Mouse (Mus musculus) limb, embryonic 12.5 days (tissue): Measurements from ENCODE around the gene Sar1b. TPM values are rescaled to one million over a fixed set of nuclear protein-coding genes. Genes with fewer than 3 reads are reported as not detected.
"Not testable (repeated sequence)": the region's sequence is repeated elsewhere in the genome, so short reads cannot be mapped to it uniquely, and the experiment has no call there.

Source experiments
- ATAC-seq: fragments of 200-750 bp; cut with Nextera tagmentation; 2 replicates; pipeline ENCODE4 v1.8.0; 2017; ENCODE audit warnings: low read depth, moderate TSS enrichment; ENCODE audit not compliant: insufficient number of reproducible peaks, insufficient read depth, low FRiP score, low TSS enrichment
- H3K27ac ChIP-seq: fragments of 300-500 bp; sonication (generic); 2 replicates; pipeline ENCODE4 v1.5.1; 2016; ENCODE audit warnings: mild to moderate bottlenecking, moderate library complexity
- H3K27me3 ChIP-seq: fragments of 300-500 bp; sonication (generic); 2 replicates; pipeline ENCODE4 v1.6.1; 2016; ENCODE audit warnings: mild to moderate bottlenecking, moderate library complexity
- H3K36me3 ChIP-seq: fragments of 300-500 bp; sonication (generic); 2 replicates; pipeline ENCODE4 v1.6.1; 2016; ENCODE audit warnings: mild to moderate bottlenecking, moderate library complexity
- H3K4me1 ChIP-seq: fragments of 300-500 bp; sonication (generic); replicated peaks from 2 replicates; pipeline ENCODE4 v1.6.1; 2016
- H3K4me2 ChIP-seq: fragments of 300-500 bp; sonication (generic); 2 replicates; pipeline ENCODE4 v1.6.1; 2016; ENCODE audit warnings: mild to moderate bottlenecking, moderate library complexity
- H3K4me3 ChIP-seq: fragments of 300-500 bp; sonication (generic); replicated peaks from 2 replicates; pipeline ENCODE4 v1.5.1; 2016; ENCODE audit warnings: mild to moderate bottlenecking
- H3K9ac ChIP-seq: fragments of 300-500 bp; sonication (generic); replicated peaks from 2 replicates; pipeline ENCODE4 v1.6.1; 2016; ENCODE audit warnings: mild to moderate bottlenecking, moderate library complexity
- H3K9me3 ChIP-seq: fragments of 300-500 bp; sonication (generic); 2 replicates; pipeline ENCODE4 v1.6.1; 2016; ENCODE audit warnings: mild to moderate bottlenecking, moderate library complexity
- WGBS: fragments of 180-500 bp; shearing (Covaris S2); methylation state at CpG from one replicate; pipeline ENCODE4 v1.1.7; 2016; 5-methylcytosine and 5-hydroxymethylcytosine counted together
- polyA plus RNA-seq: library from polyadenylated mRNA; unstranded; fragments of >200 nt; fragmentation: Nextera tagmentation; extraction: Ambion mirVana; gene quantifications from 2 replicates; pipeline ENCODE4 v1.2.1, GENCODE M21; 2016

Sar1b gene
- polyA plus RNA-seq, 1 experiment from 2014 or later = 89.7 TPM

DNA sequence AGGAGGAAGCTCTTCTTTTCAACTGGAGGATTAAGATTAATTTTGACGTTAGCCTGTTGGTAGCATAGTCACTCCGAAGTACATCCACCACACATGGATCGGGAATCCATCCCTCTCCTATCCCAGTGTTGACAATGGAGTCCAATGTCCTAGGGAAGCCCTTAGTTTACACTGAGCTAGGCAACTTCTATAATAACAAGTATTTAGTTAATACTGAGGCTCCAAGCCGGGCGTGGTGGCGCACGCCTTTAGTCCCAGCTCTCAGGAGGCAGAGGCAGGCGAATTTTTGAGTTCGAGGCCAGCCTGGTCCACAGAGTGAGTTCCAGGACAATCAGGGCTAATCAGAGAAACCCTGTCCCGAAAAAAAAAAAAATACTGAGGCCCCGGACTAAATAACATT, 6.5 kb upstream of the Sar1b start:
- peak overlapping the region; percentile 88 for H3K4me2 ChIP-seq
- no peak for ATAC-seq
- peak overlapping the region; percentile 87 for H3K9ac ChIP-seq
- WGBS = 78% methylated on average over 11 of the region's 11 CpGs
- H3K9me3 ChIP-seq = no peaks in the 10 kb centered on the region
- H3K4me3 ChIP-seq = peak overlapping the region; percentile 95
- 0 out of 2 replicates have a peak, but pooled peaks cover 4% of the 10 kb centered on the region for H3K27me3 ChIP-seq
- peaks cover 23% of the 10 kb centered on the region for H3K4me1 ChIP-seq
- H3K36me3 ChIP-seq = peaks cover 6% of the 10 kb centered on the region; the same call in 1 of the 2 replicates
- no peak overlapping the region; the same call in 1 of the 2 replicates for H3K27ac ChIP-seq

DNA sequence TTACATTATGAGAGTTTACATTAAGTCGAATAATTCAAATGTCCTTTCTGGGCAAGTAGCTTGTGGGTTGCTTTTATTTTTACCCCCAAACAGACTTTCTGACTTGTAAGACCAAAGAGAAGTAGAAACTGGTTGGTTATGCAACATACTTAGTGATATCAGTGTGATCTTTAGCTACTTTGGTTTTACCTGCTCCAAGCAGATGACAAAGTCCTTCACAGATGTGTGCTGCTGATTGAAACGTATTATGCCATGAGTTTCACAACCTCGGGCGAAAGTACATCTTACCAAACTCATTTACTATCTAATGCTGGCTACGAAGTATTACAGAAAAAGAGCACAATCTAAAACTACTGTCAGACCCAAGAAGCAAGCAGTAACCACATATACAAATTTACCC, 5.9 kb upstream of the Sar1b start:
- H3K4me2 ChIP-seq = no peak overlapping the region
- H3K9me3 ChIP-seq = no peaks in the 10 kb centered on the region
- 90% methylated on average over 5 of the region's 5 CpGs for WGBS
- no peak overlapping the region for H3K27ac ChIP-seq
- H3K27me3 ChIP-seq = 0 out of 2 replicates have a peak, but pooled peaks cover 4% of the 10 kb centered on the region
- peaks cover 6% of the 10 kb centered on the region; the same call in 1 of the 2 replicates for H3K36me3 ChIP-seq
- no peak overlapping the region for H3K9ac ChIP-seq
- H3K4me3 ChIP-seq = no peak overlapping the region
- ATAC-seq = no peak
- peaks cover 23% of the 10 kb centered on the region for H3K4me1 ChIP-seq

DNA sequence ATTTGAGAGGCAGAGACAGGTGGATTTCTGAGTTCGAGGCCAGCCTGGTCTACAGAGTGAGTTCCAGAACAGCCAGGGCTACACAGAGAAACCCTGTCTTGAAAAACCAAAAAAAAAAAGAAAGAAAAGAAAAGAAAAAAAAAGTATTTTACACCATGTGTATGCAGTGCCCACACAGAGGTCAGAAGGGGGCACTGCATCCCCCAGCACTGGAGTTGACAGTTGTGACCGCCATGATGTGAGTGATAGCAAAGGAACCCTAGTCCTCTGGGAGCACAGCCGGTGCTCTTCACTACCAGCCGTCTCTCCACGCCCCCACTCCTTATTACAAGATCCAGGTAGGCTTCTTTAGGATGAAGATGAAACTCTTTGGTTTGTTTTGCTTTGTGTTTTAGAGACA, 5.3 kb upstream of the Sar1b start:
- not testable (repeated sequence) for H3K27ac ChIP-seq, ATAC-seq, H3K9ac ChIP-seq, H3K9me3 ChIP-seq, H3K4me3 ChIP-seq, H3K36me3 ChIP-seq, H3K27me3 ChIP-seq, H3K4me2 ChIP-seq
- peaks cover 23% of the 10 kb centered on the region for H3K4me1 ChIP-seq
- WGBS = 81% methylated on average over 5 of the region's 5 CpGs

DNA sequence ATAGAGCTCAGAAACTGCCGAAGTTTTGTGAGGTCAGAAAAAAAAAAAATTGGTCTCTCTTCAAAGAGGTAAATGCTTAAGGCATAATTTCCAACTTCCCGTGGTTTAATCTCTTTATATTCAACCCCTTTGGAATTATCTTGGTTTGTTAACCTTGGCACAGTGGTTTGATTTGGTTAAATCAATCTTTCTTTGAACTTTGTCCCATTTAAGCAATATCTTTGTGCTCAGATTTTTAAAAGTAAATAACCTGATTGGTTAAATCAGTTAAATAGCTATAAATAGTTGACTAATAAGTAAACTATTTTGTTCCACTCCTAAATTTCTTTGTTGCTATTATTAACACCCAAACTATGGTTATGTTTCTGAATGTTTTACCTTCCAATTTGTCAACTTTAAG, 4.2 kb upstream of the Sar1b start:
- ATAC-seq = no peak
- Histone ChIP-seq H3K9me3 (no peaks in the 10 kb centered on the region), H3K9ac (no peak overlapping the region), H3K27me3 (0 out of 2 replicates have a peak, but pooled peaks cover 4% of the 10 kb centered on the region), H3K27ac (no peak overlapping the region), H3K4me1 (peaks cover 19% of the 10 kb centered on the region), H3K36me3 (no peaks in the 10 kb centered on the region), H3K4me2 (no peak overlapping the region), H3K4me3 (no peak overlapping the region)
- 93% methylated on average over 2 of the region's 2 CpGs for WGBS

DNA sequence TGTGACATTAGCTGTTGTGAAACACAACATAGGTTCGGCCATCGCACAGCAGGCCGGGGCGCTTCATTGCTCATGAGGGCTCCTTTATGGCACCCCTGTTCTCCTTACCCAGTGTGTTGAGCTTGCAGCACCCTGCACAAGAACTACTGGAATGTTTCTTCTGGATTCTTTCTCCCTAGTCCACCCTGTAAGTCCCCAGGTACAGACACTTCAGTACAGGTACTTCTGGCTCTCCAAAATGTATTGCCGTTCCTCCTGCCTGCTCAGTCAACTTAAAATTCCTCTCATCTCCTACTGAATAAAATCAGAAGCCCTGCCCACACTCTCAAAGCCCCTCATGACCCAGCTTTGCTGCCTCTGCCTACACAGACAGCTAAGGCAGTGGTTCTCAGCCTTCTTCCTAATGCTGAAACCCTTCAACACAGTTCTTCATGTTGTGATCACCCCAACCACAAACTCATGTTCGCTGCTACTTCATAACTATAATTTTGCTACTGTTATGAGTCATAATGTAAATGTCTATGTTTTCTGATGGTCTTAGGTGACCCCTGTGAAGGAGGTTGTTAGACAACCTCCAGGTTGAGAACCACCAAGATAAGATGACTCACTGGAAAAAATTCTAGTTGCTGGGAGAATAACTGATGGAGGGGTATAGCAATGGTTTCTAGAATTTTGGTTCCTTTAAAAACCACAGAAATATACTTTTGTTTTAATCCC, 3.4 kb upstream of the Sar1b start:
- Histone ChIP-seq H3K36me3 (no peaks in the 10 kb centered on the region), H3K9ac (no peak overlapping the region), H3K27ac (no peak overlapping the region), H3K27me3 (0 out of 2 replicates have a peak, but pooled peaks cover 4% of the 10 kb centered on the region), H3K4me3 (no peak overlapping the region), H3K4me1 (peaks cover 17% of the 10 kb centered on the region), H3K9me3 (no peaks in the 10 kb centered on the region), H3K4me2 (no peak overlapping the region)
- no peak for ATAC-seq
- 87% methylated on average over 6 of the region's 6 CpGs for WGBS

DNA sequence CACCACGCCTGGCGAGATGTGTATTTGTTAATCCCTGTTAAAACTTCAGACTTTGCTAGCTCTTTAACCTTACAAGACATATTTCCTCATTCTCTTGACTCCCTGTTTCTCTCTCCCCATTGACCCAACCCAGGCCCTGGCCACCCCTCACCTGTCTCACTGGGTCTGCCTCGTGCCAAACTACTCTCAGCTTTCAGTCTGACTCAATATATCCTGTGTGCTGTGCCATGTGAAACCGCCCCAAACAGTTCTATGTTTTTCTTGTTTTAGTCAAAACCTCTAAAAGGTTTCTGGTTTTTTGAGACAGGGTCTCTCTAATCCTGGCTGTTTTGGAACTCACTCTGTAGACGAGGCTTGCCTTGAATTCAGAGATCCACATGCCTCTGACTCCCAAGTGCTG, 2.2 kb upstream of the Sar1b start:
- ATAC-seq = no peak
- Histone ChIP-seq H3K9me3 (no peaks in the 10 kb centered on the region), H3K4me2 (no peak overlapping the region), H3K9ac (no peak overlapping the region), H3K27me3 (0 out of 2 replicates have a peak, but pooled peaks cover 4% of the 10 kb centered on the region), H3K4me3 (no peak overlapping the region), H3K36me3 (no peaks in the 10 kb centered on the region), H3K4me1 (peaks cover 12% of the 10 kb centered on the region), H3K27ac (no peak overlapping the region)
- WGBS = 73% methylated on average over 5 of the region's 5 CpGs

DNA sequence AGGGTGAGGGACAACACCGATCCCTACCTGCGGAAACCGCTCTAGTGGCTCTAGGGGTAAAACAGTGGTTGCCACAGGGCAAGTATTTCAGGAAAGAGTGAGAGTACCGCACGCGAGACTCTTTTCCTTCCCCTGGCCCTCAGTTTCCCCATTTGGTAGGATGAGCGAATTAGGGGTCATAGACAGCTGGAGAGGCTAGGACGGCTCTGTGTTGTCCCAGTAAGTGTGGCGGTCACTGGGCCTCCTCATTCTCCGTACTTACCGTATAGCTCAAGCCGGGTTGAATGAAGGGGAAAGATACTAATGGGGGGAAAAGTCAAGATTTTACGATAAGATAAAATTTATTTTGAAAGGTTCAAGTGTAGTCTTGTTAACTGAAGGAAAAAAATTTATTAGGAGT, 468 bp downstream of the Sar1b start:
- Histone ChIP-seq H3K4me3 (peak overlapping the region; percentile 86), H3K4me2 (peak overlapping the region; percentile 77), H3K9me3 (no peaks in the 10 kb centered on the region), H3K27ac (no peak overlapping the region), H3K9ac (peak overlapping the region; percentile 84), H3K36me3 (no peaks in the 10 kb centered on the region), H3K4me1 (peaks cover 7% of the 10 kb centered on the region), H3K27me3 (0 out of 2 replicates have a peak, but pooled peaks cover 4% of the 10 kb centered on the region)
- ATAC-seq = no peak
- 7% methylated on average over 13 of the region's 13 CpGs for WGBS

DNA sequence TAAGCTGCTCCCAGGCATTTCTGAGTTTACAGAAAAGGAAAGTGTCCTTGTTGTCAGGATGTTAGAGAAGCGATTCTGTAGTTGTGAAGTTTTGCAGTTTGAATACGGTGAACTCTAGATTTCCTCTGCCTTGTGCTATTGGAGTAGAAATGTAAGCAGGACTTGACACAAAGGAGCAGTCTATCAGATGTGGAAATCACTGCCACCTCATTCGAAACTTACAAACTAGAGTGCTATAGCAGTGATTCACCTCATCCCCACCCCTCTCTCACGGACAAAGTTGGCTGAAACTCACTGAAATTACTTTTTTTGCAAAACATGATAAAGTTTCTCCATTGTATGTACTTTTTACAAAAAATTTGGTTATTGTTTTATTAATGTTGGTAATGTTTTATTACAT, 1.3 kb downstream of the Sar1b start:
- 0 out of 2 replicates have a peak, but pooled peaks cover 3% of the 10 kb centered on the region for H3K36me3 ChIP-seq
- H3K27me3 ChIP-seq = 0 out of 2 replicates have a peak, but pooled peaks cover under 1% of the 10 kb centered on the region
- WGBS = 83% methylated on average over 4 of the region's 4 CpGs
- no peaks in the 10 kb centered on the region for H3K9me3 ChIP-seq
- ATAC-seq = no peak
- no peak overlapping the region for H3K4me3 ChIP-seq
- H3K4me2 ChIP-seq = peak overlapping the region; percentile 77
- peaks cover 7% of the 10 kb centered on the region for H3K4me1 ChIP-seq
- H3K9ac ChIP-seq = no peak overlapping the region
- H3K27ac ChIP-seq = no peak overlapping the region

DNA sequence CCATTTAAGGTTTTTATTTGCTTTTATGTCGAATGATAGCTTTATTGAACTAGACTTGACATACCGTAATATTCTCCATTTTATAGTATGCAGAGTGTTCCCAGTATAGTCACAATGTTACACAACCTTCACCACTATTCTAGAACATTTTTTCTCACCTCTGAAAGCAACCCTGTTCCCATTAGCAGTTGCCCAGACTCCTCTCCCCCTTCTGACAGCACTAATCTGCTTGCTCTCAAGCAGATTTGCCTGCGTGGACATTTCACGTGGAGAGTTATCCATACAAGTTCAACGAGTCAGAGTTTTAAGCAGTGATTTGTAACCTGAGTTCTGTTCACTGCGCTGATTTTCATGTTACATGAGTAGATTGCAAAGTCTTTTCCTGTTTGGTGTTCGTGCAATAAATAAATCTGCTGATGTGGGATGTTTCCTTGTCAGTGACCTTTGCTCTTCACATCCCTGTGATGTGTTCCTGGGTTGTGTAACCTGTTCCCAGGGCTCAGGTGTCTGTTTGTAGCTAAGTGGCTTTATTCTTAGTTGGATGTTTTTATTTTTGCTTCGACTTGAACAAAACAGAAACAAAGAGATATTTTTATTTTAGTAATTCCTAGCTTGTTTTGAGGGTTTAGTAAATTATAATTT, 4.2 kb downstream of the Sar1b start:
- no peak for ATAC-seq
- Histone ChIP-seq H3K27me3 (no peaks in the 10 kb centered on the region), H3K4me1 (peaks cover 7% of the 10 kb centered on the region), H3K36me3 (0 out of 2 replicates have a peak, but pooled peaks cover 3% of the 10 kb centered on the region), H3K27ac (no peak overlapping the region), H3K4me2 (no peak overlapping the region), H3K9ac (no peak overlapping the region), H3K4me3 (no peak overlapping the region), H3K9me3 (no peaks in the 10 kb centered on the region)
- whole genome bisulfite sequencing = 73% methylated on average over 8 of the region's 8 CpGs

DNA sequence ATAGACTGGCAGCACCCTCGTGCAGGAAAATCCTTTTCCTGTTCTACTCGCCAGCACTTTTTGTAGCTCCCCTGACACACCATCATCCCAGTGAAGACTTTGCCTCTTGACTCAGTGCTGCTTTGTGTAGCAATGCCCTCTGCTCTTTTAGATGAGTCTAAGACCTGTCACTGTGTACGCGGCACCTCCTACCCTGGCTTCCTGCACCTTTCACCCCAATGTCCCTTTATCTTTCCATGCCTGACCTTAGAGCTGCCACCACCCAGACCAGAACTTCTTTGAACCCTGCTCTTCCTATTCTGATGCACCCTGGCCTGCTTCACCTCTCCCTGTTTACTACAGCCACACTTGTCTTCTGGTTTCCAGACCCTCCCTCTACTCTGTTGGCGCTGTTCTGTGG, 4.8 kb downstream of the Sar1b start:
- no peak overlapping the region for H3K27ac ChIP-seq
- no peaks in the 10 kb centered on the region for H3K9me3 ChIP-seq
- ATAC-seq = no peak
- no peak overlapping the region for H3K4me3 ChIP-seq
- 70% methylated on average over 5 of the region's 5 CpGs for WGBS
- peaks cover 7% of the 10 kb centered on the region for H3K4me1 ChIP-seq
- H3K36me3 ChIP-seq = 0 out of 2 replicates have a peak, but pooled peaks cover 3% of the 10 kb centered on the region
- no peaks in the 10 kb centered on the region for H3K27me3 ChIP-seq
- no peak overlapping the region for H3K4me2 ChIP-seq
- H3K9ac ChIP-seq = no peak overlapping the region

DNA sequence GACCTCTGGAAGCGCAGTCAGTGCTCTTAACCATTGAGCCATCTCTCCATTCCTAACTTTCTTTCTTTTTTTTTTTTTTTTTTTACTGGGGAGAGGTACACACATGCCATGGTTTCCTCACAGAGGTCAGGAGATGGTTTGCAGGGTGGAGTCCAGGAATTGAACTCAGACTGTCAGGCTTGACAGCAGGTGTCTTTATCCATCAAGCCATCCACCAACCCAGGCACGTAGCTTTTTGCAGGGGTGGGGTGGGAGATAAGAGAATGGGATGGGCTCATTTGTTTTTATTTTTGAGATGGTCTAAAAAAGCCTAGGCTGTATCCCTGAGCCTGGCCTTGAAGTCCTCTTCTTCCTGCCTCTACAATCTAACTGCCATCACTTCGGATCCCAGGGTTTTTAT, 12.0 kb downstream of the Sar1b start:
- H3K36me3 ChIP-seq = peaks cover 29% of the 10 kb centered on the region
- no peak overlapping the region for H3K4me3 ChIP-seq
- no peak overlapping the region for H3K9ac ChIP-seq
- no peaks in the 10 kb centered on the region for H3K9me3 ChIP-seq
- no peaks in the 10 kb centered on the region for H3K4me1 ChIP-seq
- H3K27me3 ChIP-seq = no peaks in the 10 kb centered on the region
- ATAC-seq = no peak
- no peak overlapping the region for H3K27ac ChIP-seq
- no peak overlapping the region for H3K4me2 ChIP-seq
- 82% methylated on average over 3 of the region's 3 CpGs for WGBS
